Mouse (Mus musculus) hindbrain, embryonic 12.5 days (tissue): ENCODE measurements around the gene Lao1. TPM values are rescaled to one million over a fixed set of nuclear protein-coding genes. Genes with fewer than 3 reads are reported as not detected.

Experiments
- ATAC-seq: fragments of 200-750 bp; cut with Nextera tagmentation; 2 replicates; pipeline ENCODE4 v1.8.0; 2017; ENCODE audit warnings: moderate TSS enrichment; ENCODE audit not compliant: low FRiP score
- H3K27ac ChIP-seq: fragments of 300-500 bp; sonication (generic); 2 replicates; pipeline ENCODE4 v1.5.1; 2016; ENCODE audit warnings: mild to moderate bottlenecking
- H3K27me3 ChIP-seq: fragments of 300-500 bp; sonication (generic); 2 replicates; pipeline ENCODE4 v1.6.1; 2016; ENCODE audit warnings: mild to moderate bottlenecking
- H3K36me3 ChIP-seq: fragments of 300-500 bp; sonication (generic); 2 replicates; pipeline ENCODE4 v1.6.1; 2016; ENCODE audit warnings: mild to moderate bottlenecking
- H3K4me1 ChIP-seq: fragments of 300-500 bp; sonication (generic); 2 replicates; pipeline ENCODE4 v1.6.1; 2016
- H3K4me2 ChIP-seq: fragments of 300-500 bp; sonication (generic); replicated peaks from 2 replicates; pipeline ENCODE4 v1.6.1; 2016; ENCODE audit warnings: mild to moderate bottlenecking
- H3K4me3 ChIP-seq: fragments of 300-500 bp; sonication (generic); 2 replicates; pipeline ENCODE4 v1.5.1; 2016; ENCODE audit warnings: mild to moderate bottlenecking
- H3K9ac ChIP-seq: fragments of 300-500 bp; sonication (generic); 2 replicates; pipeline ENCODE4 v1.6.1; 2016; ENCODE audit warnings: mild to moderate bottlenecking, moderate library complexity
- H3K9me3 ChIP-seq: fragments of 300-500 bp; sonication (generic); replicated peaks from 2 replicates; pipeline ENCODE4 v1.6.1; 2016; ENCODE audit warnings: mild to moderate bottlenecking
- WGBS: fragments of 180-500 bp; shearing (Covaris S2); methylation state at CpG from one replicate; pipeline ENCODE4 v1.1.7; 2016; 5-methylcytosine and 5-hydroxymethylcytosine counted together
- polyA plus RNA-seq: library from polyadenylated mRNA; unstranded; fragments of >200 nt; fragmentation: Nextera tagmentation; extraction: Ambion mirVana; gene quantifications from 2 replicates; pipeline ENCODE4 v1.2.1, GENCODE M21; 2016

Gene Lao1
- polyA plus RNA-seq, 1 experiment from 2014 or later = not detected

GRCm38 (mm10) chr4:119017078-119017477 is 55.7 kb downstream of the Lao1 start:
- Histone ChIP-seq H3K4me2 (no peak overlapping the region), H3K4me1 (peaks cover 15% of the 10 kb centered on the region), H3K27ac (no peak overlapping the region), H3K4me3 (no peak overlapping the region), H3K9ac (no peak overlapping the region), H3K9me3 (no peaks in the 10 kb centered on the region), H3K27me3 (no peaks in the 10 kb centered on the region), H3K36me3 (no peaks in the 10 kb centered on the region)
- WGBS = 86% methylated on average over 5 of the region's 5 CpGs
- ATAC-seq = no peak

Other genes with a start within 250 kb of the Lao1 start
- gene Olfr1340, start 241.4 kb upstream of the Lao1 start, polyA plus RNA-seq = not detected in 2 replicates
- gene Olfr1339, start 229.4 kb upstream of the Lao1 start, polyA plus RNA-seq = not detected in 2 replicates
- gene Olfr1338, start 202.8 kb upstream of the Lao1 start, polyA plus RNA-seq = not detected in 2 replicates
- not detected in 2 replicates for gene Olfr1337, start 179.0 kb upstream of the Lao1 start, polyA plus RNA-seq
- not detected in 2 replicates for gene Olfr1335, start 151.6 kb upstream of the Lao1 start, polyA plus RNA-seq
- gene Olfr1333, start 125.3 kb upstream of the Lao1 start, polyA plus RNA-seq = not detected in 2 replicates
- not detected in 2 replicates for gene Olfr1331, start 96.9 kb upstream of the Lao1 start, polyA plus RNA-seq
- gene Olfr1330, start 73.0 kb upstream of the Lao1 start, polyA plus RNA-seq = not detected in 2 replicates
- gene Olfr1329, start 44.1 kb upstream of the Lao1 start, polyA plus RNA-seq = not detected in 2 replicates
- gene Olfr1328, start 23.0 kb upstream of the Lao1 start, polyA plus RNA-seq = not detected in 2 replicates
- gene Slc2a1, start 147.1 kb downstream of the Lao1 start, polyA plus RNA-seq = 103 and 112 TPM in 2 replicates
- gene Zfp691, start 212.6 kb downstream of the Lao1 start, polyA plus RNA-seq = 7.3 and 9.7 TPM in 2 replicates
- gene Ermap, start 228.4 kb downstream of the Lao1 start, polyA plus RNA-seq = 7.4 and 7.9 TPM in 2 replicates
- 193 and 195 TPM in 2 replicates for gene Svbp, start 233.7 kb downstream of the Lao1 start, polyA plus RNA-seq